Mouse (Mus musculus) liver, embryonic 14.5 days (tissue): Measurements from ENCODE around the gene Prune2. TPM values are rescaled to one million over a fixed set of nuclear protein-coding genes. Genes with fewer than 3 reads are reported as not detected.
"Not testable (repeated sequence)": the region's sequence is repeated elsewhere in the genome, so short reads cannot be mapped to it uniquely, and the experiment has no call there.

Source experiments
- ATAC-seq: fragments of 200-750 bp; cut with Nextera tagmentation; 2 replicates; pipeline ENCODE4 v1.8.0; 2017; ENCODE audit warnings: moderate number of reproducible peaks, mild to moderate bottlenecking, moderate library complexity; ENCODE audit not compliant: insufficient read depth
- DNase-seq, 3 experiments: peaks; one replicate each; pipeline ENCODE4 v3.0.0-alpha.2; 2012 to 2013; ENCODE audit warnings: low read depth in 3 of 3, low spot score in 3 of 3
- H3K27ac ChIP-seq: fragments of 300-500 bp; sonication (generic); 2 replicates; pipeline ENCODE4 v1.5.1; 2014; ENCODE audit warnings: moderate library complexity, mild to moderate bottlenecking, control low read depth, inconsistent platforms
- H3K27me3 ChIP-seq: fragments of 300-500 bp; sonication (generic); 2 replicates; pipeline ENCODE4 v1.6.1; 2014; ENCODE audit warnings: mild to moderate bottlenecking, low read length, moderate library complexity; ENCODE audit not compliant: control insufficient read depth, insufficient read depth
- H3K36me3 ChIP-seq: fragments of 300-500 bp; sonication (generic); replicated peaks from 2 replicates; pipeline ENCODE4 v1.6.1; 2014; ENCODE audit warnings: low read depth; ENCODE audit not compliant: control insufficient read depth, insufficient read depth
- H3K4me1 ChIP-seq, 2 experiments: fragments of 200-500 bp in 1 of 2; fragments of 300-500 bp in 1 of 2; sonication (generic) in 1 of 2; replicated peaks; 2 replicates each; pipeline ENCODE4 v1.6.1; 2012 to 2014; ENCODE audit warnings: antibody characterized with exemption in 1 of 2, inconsistent platforms in 1 of 2, low read length in 1 of 2; ENCODE audit not compliant: control insufficient read depth in 2 of 2, insufficient read depth in 2 of 2
- H3K4me2 ChIP-seq: fragments of 300-500 bp; sonication (generic); 2 replicates; pipeline ENCODE4 v1.6.1; 2014; ENCODE audit warnings: low read depth, mild to moderate bottlenecking, control low read depth, moderate library complexity
- H3K4me3 ChIP-seq, 2 experiments: fragments of 200-500 bp in 1 of 2; fragments of 300-500 bp in 1 of 2; sonication (generic) in 1 of 2; 2 replicates each; pipeline ENCODE4 v1.5.1; 2012 to 2014; ENCODE audit warnings: low read depth in 2 of 2, low read length in 2 of 2, mild to moderate bottlenecking in 2 of 2, control low read depth in 1 of 2, inconsistent platforms in 1 of 2, moderate library complexity in 1 of 2; ENCODE audit not compliant: insufficient read depth in 1 of 2
- H3K9ac ChIP-seq: fragments of 300-500 bp; sonication (generic); replicated peaks from 2 replicates; pipeline ENCODE4 v1.6.1; 2014; ENCODE audit warnings: mild to moderate bottlenecking, control low read depth, moderate library complexity
- H3K9me3 ChIP-seq: fragments of 300-500 bp; sonication (generic); 2 replicates; pipeline ENCODE4 v1.6.1; 2016; ENCODE audit warnings: low read length, mixed read lengths; ENCODE audit not compliant: control insufficient read depth
- CTCF ChIP-seq: IDR thresholded peaks from 2 replicates; pipeline ENCODE4 v1.5.1; 2016; ENCODE audit warnings: antibody characterized with exemption, low read depth, control low read depth
- EP300 ChIP-seq: IDR thresholded peaks from 2 replicates; pipeline ENCODE4 v1.6.1; 2016; ENCODE audit warnings: antibody characterized with exemption, low read depth
- WGBS: fragments of 180-500 bp; shearing (Covaris S2); extraction: QIAGEN DNeasy Blood & Tissue Kit; methylation state at CpG from one replicate; pipeline ENCODE4 v1.1.7; 2014; ENCODE audit not compliant: insufficient replicate concordance; 5-methylcytosine and 5-hydroxymethylcytosine counted together
- polyA plus RNA-seq, 2 experiments: library from polyadenylated mRNA; depleted of rRNA in 1 of 2; stranded (reverse) in 1 of 2; unstranded in 1 of 2; fragments of >200 nt; fragmentation: Nextera tagmentation in 1 of 2; extraction: Ambion mirVana in 1 of 2; gene quantifications; 2 replicates each; pipeline versions ENCODE4 v1.2.1 to v1.2.3; 2012 to 2014

The Prune2 gene
- polyA plus RNA-seq, 2 experiments, result 0.26 to 0.29 TPM

GRCm38 (mm10) chr19:17163511-17163953 is 207.6 kb downstream of the Prune2 start:
- WGBS, result 9% methylated on average over 13 of the region's 13 CpGs
- Histone ChIP-seq H3K36me3 (no peaks in the 10 kb centered on the region), H3K9me3 (no peaks in the 10 kb centered on the region), H3K27me3 (no peaks in the 10 kb centered on the region), H3K4me3 (no peak overlapping the region), H3K4me1 (peaks cover 0 to 5% of the 10 kb centered on the region in 2 experiments; a peak in 2 of 4 replicates), H3K9ac (no peak overlapping the region), H3K4me2 (peak overlapping the region; percentile 22), H3K27ac (no peak overlapping the region)
- ATAC-seq (no peak), DNase-seq (peak in 1 of 3 experiments; percentile 36)
- TF ChIP-seq CTCF (peak; percentile 83), EP300 (no peak)

DNA sequence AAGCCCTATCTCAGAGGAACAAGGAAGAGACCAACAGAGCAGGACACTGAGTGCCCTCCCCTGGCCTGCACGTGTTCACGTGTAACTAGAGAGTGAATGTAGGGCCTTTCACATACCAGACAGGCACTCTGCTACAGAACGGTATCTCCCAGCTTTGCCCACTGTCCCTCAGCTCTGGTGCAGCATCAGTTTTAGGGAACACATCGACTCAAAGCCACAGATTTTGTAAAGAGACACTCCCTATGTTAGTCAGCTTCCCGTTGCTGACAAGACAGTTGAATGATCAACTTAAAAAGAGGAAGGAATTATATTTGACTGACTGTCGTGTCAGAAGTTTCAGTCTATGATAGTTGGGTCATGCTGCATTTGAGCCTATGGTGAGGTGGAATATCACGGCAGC is 210.4 kb downstream of the Prune2 start:
- H3K27ac ChIP-seq, result no peak overlapping the region
- H3K9ac ChIP-seq, result no peak overlapping the region
- no peak overlapping the region for H3K4me3 ChIP-seq
- 27% methylated on average over 7 of the region's 7 CpGs for WGBS
- H3K9me3 ChIP-seq, result no peaks in the 10 kb centered on the region
- H3K4me2 ChIP-seq, result no peak overlapping the region
- ATAC-seq (no peak), DNase-seq (peak in 1 of 3 experiments; percentile 24)
- no peaks in the 10 kb centered on the region for H3K36me3 ChIP-seq
- TF ChIP-seq CTCF (no peak), EP300 (no peak)
- peaks cover 0 to 5% of the 10 kb centered on the region in 2 experiments; a peak in 2 of 4 replicates for H3K4me1 ChIP-seq
- H3K27me3 ChIP-seq, result no peaks in the 10 kb centered on the region

DNA sequence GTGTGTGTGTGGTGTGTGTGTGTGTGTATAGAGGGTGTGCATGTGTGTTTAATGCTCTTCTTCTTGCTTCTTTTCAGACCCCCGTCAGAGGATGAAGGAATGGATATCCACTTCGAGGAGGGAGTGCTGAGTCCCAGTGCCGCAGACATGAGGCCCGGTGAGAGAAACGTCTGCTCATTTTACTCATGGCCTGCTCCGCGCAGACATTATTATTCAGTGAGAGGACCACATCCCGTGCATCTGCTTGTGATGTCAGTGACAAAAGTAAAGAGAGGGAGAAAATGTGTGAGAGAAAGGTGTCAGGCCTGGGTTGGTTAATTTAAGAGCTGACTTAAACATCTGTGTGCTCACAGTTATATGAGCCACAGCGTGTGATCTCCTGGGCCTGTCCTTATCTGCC is 212.3 kb downstream of the Prune2 start:
- H3K4me3 ChIP-seq, result no peak overlapping the region
- WGBS, result 73% methylated on average over 9 of the region's 9 CpGs
- no peaks in the 10 kb centered on the region for H3K36me3 ChIP-seq
- ATAC-seq (no peak), DNase-seq (no peak)
- H3K4me1 ChIP-seq, result peaks cover 0 to 5% of the 10 kb centered on the region in 2 experiments; a peak in 2 of 4 replicates
- H3K4me2 ChIP-seq, result no peak overlapping the region
- H3K27ac ChIP-seq, result no peak overlapping the region
- no peaks in the 10 kb centered on the region for H3K9me3 ChIP-seq
- H3K9ac ChIP-seq, result no peak overlapping the region
- no peak for TF ChIP-seq CTCF
- no peak for TF ChIP-seq EP300
- no peaks in the 10 kb centered on the region for H3K27me3 ChIP-seq

DNA sequence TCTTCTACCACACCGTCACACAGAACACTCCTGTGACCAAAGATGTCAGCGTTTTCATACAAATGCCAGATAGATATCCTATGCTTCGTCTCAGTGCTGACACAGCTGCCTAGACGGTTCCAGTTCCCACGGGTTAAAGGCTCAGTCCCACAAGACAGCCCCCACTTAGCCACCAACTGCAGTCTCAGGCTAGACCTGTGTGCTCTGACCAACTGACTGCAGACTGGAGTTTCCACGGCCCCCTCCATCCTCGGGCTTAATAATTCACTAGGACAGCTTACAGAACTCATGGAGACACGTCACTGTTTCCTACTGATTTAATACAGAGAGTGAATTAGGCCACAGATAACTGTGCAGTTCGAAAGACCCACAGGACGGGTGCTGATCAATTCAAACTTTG is 213.8 kb downstream of the Prune2 start:
- H3K36me3 ChIP-seq, result no peaks in the 10 kb centered on the region
- H3K4me1 ChIP-seq, result 0 out of 4 replicates have a peak, but pooled peaks cover 0 to 2% of the 10 kb centered on the region in 2 experiments
- H3K4me2 ChIP-seq, result no peak overlapping the region
- ATAC-seq (no peak), DNase-seq (no peak)
- no peak overlapping the region for H3K4me3 ChIP-seq
- H3K27ac ChIP-seq, result no peak overlapping the region
- 51% methylated on average over 10 of the region's 10 CpGs for WGBS
- no peaks in the 10 kb centered on the region for H3K9me3 ChIP-seq
- H3K9ac ChIP-seq, result no peak overlapping the region
- TF ChIP-seq CTCF (no peak), EP300 (no peak)
- H3K27me3 ChIP-seq, result no peaks in the 10 kb centered on the region

DNA sequence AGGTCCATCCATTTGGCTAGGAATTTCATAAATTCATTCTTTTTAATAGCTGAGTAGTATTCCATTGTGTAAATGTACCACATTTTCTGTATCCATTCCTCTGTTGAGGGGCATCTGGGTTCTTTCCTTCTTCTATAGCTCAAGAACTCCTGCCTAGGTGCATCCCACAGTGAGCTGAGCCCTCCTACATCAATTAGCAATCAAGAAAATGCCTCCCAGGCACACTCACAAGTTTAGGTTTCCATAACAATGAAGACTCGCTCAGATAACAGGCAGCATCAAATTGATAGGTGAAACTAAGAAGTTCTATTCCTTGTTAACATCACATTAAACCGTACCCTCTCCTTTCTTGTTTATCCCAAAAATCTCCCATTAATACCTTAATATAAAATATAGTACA is 218.6 kb downstream of the Prune2 start:
- H3K4me1 ChIP-seq, ATAC-seq: not testable (repeated sequence)
- 54% methylated on average over 2 of the region's 2 CpGs for WGBS

More for the DNA sequence above, 218.6 kb downstream of the Prune2 start:
- H3K27ac ChIP-seq, H3K9me3 ChIP-seq, H3K9ac ChIP-seq, H3K4me3 ChIP-seq, DNase-seq, H3K4me2 ChIP-seq, H3K36me3 ChIP-seq, H3K27me3 ChIP-seq: not testable (repeated sequence)
